ENCODE assay signal across 8 mouse cellular contexts in genomic region chr15:80082661-80083275, GRCm38 (mm10). TPM values are rescaled to one million over a fixed set of nuclear protein-coding genes. Genes with fewer than 3 reads are reported as not detected.
DNase-seq lines count a peak whose midpoint lies in the region; ATAC-seq and TF ChIP-seq lines count a peak whose summit lies in the region.

No protein-coding gene starts in this region.

- under 1% methylated on average over 21 of the region's 21 CpGs for WGBS in lung, embryonic 14.5 days
- under 1% methylated on average over 21 of the region's 21 CpGs for WGBS in hindbrain, embryonic 15.5 days

- H3ac ChIP-seq in myocyte (ENCODE audit: control insufficient read depth, insufficient read length), result peak overlapping the region; percentile 32

- peaks cover 36% of the 10 kb centered on the region for H3K79me2 ChIP-seq in myocyte (ENCODE audit: control insufficient read depth, insufficient read depth)

- H3K9ac ChIP-seq in lung, embryonic 14.5 days, result peak overlapping the region; percentile 98
- H3K9ac ChIP-seq in hindbrain, embryonic 15.5 days, result peak overlapping the region; percentile 95

- intact Hi-C loops in left cerebral cortex, postnatal 4 days (cut with DNase I), result no loop called here

- peaks cover 48% of the 10 kb centered on the region for H3K36me3 ChIP-seq in lung, embryonic 14.5 days (ENCODE audit: insufficient read depth)
- peaks cover 35% of the 10 kb centered on the region for H3K36me3 ChIP-seq in hindbrain, embryonic 15.5 days
- peaks cover 47% of the 10 kb centered on the region for H3K36me3 ChIP-seq in myocyte (ENCODE audit: control insufficient read depth, insufficient read depth)

- no peak for TF ChIP-seq CTCF in lung, embryonic 14.5 days (IDR thresholded peaks at IDR 0.05; ENCODE audit: low read depth)
- no peak for TF ChIP-seq CTCF in brain, embryonic 14.5 days (IDR thresholded peaks at IDR 0.05; ENCODE audit: borderline replicate concordance, extremely low read depth, insufficient read depth, insufficient read length)

- peak overlapping the region; percentile 97 for H3K4me2 ChIP-seq in lung, embryonic 14.5 days
- peak overlapping the region; percentile 82 for H3K4me2 ChIP-seq in hindbrain, embryonic 15.5 days
- H3K4me2 ChIP-seq in myocyte (ENCODE audit: low read depth), result peak overlapping the region; percentile 97

- DNase-seq in lung, embryonic 14.5 days, result peak; percentile 62
- no peak for DNase-seq in lung, postnatal 10 days
- DNase-seq in brain, embryonic 14.5 days (ENCODE audit: low read depth), result peak; percentile 36
- no peak for DNase-seq in retina, embryonic 14.5 days (ENCODE audit: low spot score)
- DNase-seq in left cerebral cortex, postnatal 4 days, result no peak
- DNase-seq in right cerebral cortex, adult 2 months (ENCODE audit: low spot score in 2 of 2), result no peak

- ATAC-seq in lung, embryonic 14.5 days (ENCODE audit: insufficient read depth), result peak; percentile 52
- no peak for ATAC-seq in hindbrain, embryonic 15.5 days (ENCODE audit: low FRiP score, low read depth)

- H3K4me3 ChIP-seq in lung, embryonic 14.5 days (ENCODE audit: low read depth, low read length), result peak overlapping the region; percentile 87
- peak overlapping the region; percentile 70 for H3K4me3 ChIP-seq in hindbrain, embryonic 15.5 days
- peak overlapping the region; percentile 91 for H3K4me3 ChIP-seq in myocyte

- H3K4me1 ChIP-seq in lung, embryonic 14.5 days (ENCODE audit: insufficient read depth), result no peaks in the 10 kb centered on the region; the same call in 1 of the 2 replicates
- H3K4me1 ChIP-seq in hindbrain, embryonic 15.5 days (replicated peaks), result peaks cover 35% of the 10 kb centered on the region

- no peaks in the 10 kb centered on the region for H3K9me3 ChIP-seq in lung, embryonic 14.5 days (ENCODE audit: low read depth, low read length)
- H3K9me3 ChIP-seq in hindbrain, embryonic 15.5 days, result no peaks in the 10 kb centered on the region

- no peak for TF ChIP-seq POLR2A in brain, embryonic 14.5 days (IDR thresholded peaks at IDR 0.05; ENCODE audit: borderline replicate concordance, extremely low read depth, insufficient read depth, insufficient read length, poor library complexity, severe bottlenecking)
- no peak for TF ChIP-seq POLR2A in myocyte (IDR thresholded peaks at IDR 0.05; ENCODE audit: insufficient read length, low read depth)

- H3K27ac ChIP-seq in lung, embryonic 14.5 days (ENCODE audit: low read depth), result peak overlapping the region; percentile 94
- peak overlapping the region; percentile 97 for H3K27ac ChIP-seq in hindbrain, embryonic 15.5 days (replicated peaks)

- H3K27me3 ChIP-seq in lung, embryonic 14.5 days (ENCODE audit: insufficient read depth, low read length), result no peaks in the 10 kb centered on the region
- H3K27me3 ChIP-seq in hindbrain, embryonic 15.5 days, result no peaks in the 10 kb centered on the region
- no peaks in the 10 kb centered on the region for H3K27me3 ChIP-seq in myocyte (ENCODE audit: control insufficient read depth, insufficient read depth, insufficient read length)

TF ChIP-seq in myocyte, 11 proteins besides CTCF, POLR2A, EP300 and RAD21:
- peak; percentile 60 for TF ChIP-seq USF1 (IDR thresholded peaks at IDR 0.05; ENCODE audit: low read depth)
- TF ChIP-seq MYOG (IDR thresholded peaks at IDR 0.05; ENCODE audit: control insufficient read depth in 1 of 3, insufficient read depth in 1 of 3, insufficient read length in 2 of 3, low read depth in 2 of 3), result no peak

RNA-seq across cellular contexts. Expression of gene Syngr1, which starts 8.4 kb away (rescaled TPM):
- 14.7 and 14.9 TPM in 2 replicates for polyA plus RNA-seq in lung, embryonic 14.5 days (2014; fragmentation: Nextera tagmentation; extraction: Ambion mirVana)
- 64.7 and 75.5 TPM in 2 replicates for polyA plus RNA-seq in brain, embryonic 14.5 days (2012; rRNA removed)
- 61.5 and 64.3 TPM in 2 replicates for polyA plus RNA-seq in hindbrain, embryonic 15.5 days (2015; fragmentation: Nextera tagmentation; extraction: Ambion mirVana)
- 54.7 TPM for polyA plus RNA-seq in myocyte (2012; fragmentation: generic; extraction: Trizol)
- total RNA-seq in left cerebral cortex, postnatal 4 days (2021), result 100 to 1,000 TPM; 175 to 191 TPM

RNA-seq across cellular contexts. Expression of gene Rpl3, which starts 8.9 kb away (rescaled TPM):
- 1,315 and 1,365 TPM in 2 replicates for polyA plus RNA-seq in lung, embryonic 14.5 days (2014; fragmentation: Nextera tagmentation; extraction: Ambion mirVana)
- polyA plus RNA-seq in brain, embryonic 14.5 days (2012; rRNA removed), result 770 and 873 TPM in 2 replicates
- 547 and 570 TPM in 2 replicates for polyA plus RNA-seq in hindbrain, embryonic 15.5 days (2015; fragmentation: Nextera tagmentation; extraction: Ambion mirVana)
- 1,089 TPM for polyA plus RNA-seq in myocyte (2012; fragmentation: generic; extraction: Trizol)
- 100 to 1,000 TPM; 535 to 552 TPM for total RNA-seq in left cerebral cortex, postnatal 4 days (2021)

RNA-seq across cellular contexts. Expression of gene Tab1, which starts 50.2 kb away (rescaled TPM):
- 32.5 and 34.2 TPM in 2 replicates for polyA plus RNA-seq in lung, embryonic 14.5 days (2014; fragmentation: Nextera tagmentation; extraction: Ambion mirVana)
- polyA plus RNA-seq in brain, embryonic 14.5 days (2012; rRNA removed), result 49.3 and 55.3 TPM in 2 replicates
- polyA plus RNA-seq in hindbrain, embryonic 15.5 days (2015; fragmentation: Nextera tagmentation; extraction: Ambion mirVana), result 37.4 and 40.2 TPM in 2 replicates
- polyA plus RNA-seq in myocyte (2012; fragmentation: generic; extraction: Trizol), result 33.3 TPM
- total RNA-seq in left cerebral cortex, postnatal 4 days (2021), result 10 to 100 TPM; 27.7 to 36.2 TPM

Comparison
In these comparisons a context has a peak if more than half of its experiments do, and no peak if none do; other contexts are left out.
1. DNase-seq: peak in lung, embryonic 14.5 days (single experiment) and brain, embryonic 14.5 days (single experiment); none in lung, postnatal 10 days (single experiment), retina, embryonic 14.5 days (single experiment), left cerebral cortex, postnatal 4 days (single experiment) and right cerebral cortex, adult 2 months (0 of 2).
2. Peak in every context shown above with its lines, with median percentiles within 50 percentile points of each other: H3K4me2 ChIP-seq and H3K4me3 ChIP-seq.